ENCODE assay signal across 15 mouse cellular contexts in genomic region chr10:63810043-63810617, GRCm38 (mm10).
DNase-seq lines count a peak whose midpoint lies in the region; ATAC-seq and TF ChIP-seq lines count a peak whose summit lies in the region.
"Had no signal": no experiment of that assay in that cellular context is flagged by ENCODE, and none has a peak within 500 bp of the region (broad histone marks: within the 10 kb centered on the region; RNA-seq: fewer than 3 reads in every experiment).

No protein-coding gene starts in this region.

- no peak for TF ChIP-seq CTCF in cerebellum, adult 2 months (IDR thresholded peaks at IDR 0.05; ENCODE audit: borderline replicate concordance, insufficient read depth, low read depth, low read length)
- TF ChIP-seq CTCF in midbrain, postnatal 0 days (IDR thresholded peaks at IDR 0.05): no peak

- no peak overlapping the region for H3K27ac ChIP-seq in hindbrain, embryonic 16.5 days (ENCODE audit: low read depth, low read length)
- H3K27ac ChIP-seq in hindbrain, embryonic 11.5 days (ENCODE audit: low read depth, low read length): no peak overlapping the region
- H3K27ac ChIP-seq in cerebellum, adult 2 months (ENCODE audit: insufficient read depth, low read length): no peak overlapping the region
- H3K27ac ChIP-seq in heart, embryonic 12.5 days (ENCODE audit: poor library complexity, severe bottlenecking): no peak overlapping the region
- H3K27ac ChIP-seq in midbrain, postnatal 0 days (ENCODE audit: low read depth, low read length): no peak overlapping the region
- H3K27ac ChIP-seq in intestine, embryonic 15.5 days: no peak overlapping the region
- H3K27ac ChIP-seq: forebrain, embryonic 12.5 days; layer of hippocampus, adult 2 months; limb, embryonic 15.5 days had no signal

- peak; percentile 73; the same call in 1 of the 2 replicates for ATAC-seq in hindbrain, embryonic 16.5 days
- ATAC-seq in hindbrain, embryonic 11.5 days (ENCODE audit: low FRiP score): no peak
- no peak for ATAC-seq in heart, embryonic 12.5 days (ENCODE audit: insufficient number of reproducible peaks, low FRiP score)
- ATAC-seq in midbrain, postnatal 0 days (ENCODE audit: low FRiP score): no peak
- ATAC-seq in intestine, embryonic 15.5 days: no peak

- no peak overlapping the region for H3K4me3 ChIP-seq in hindbrain, embryonic 16.5 days (ENCODE audit: low read length)
- no peak overlapping the region for H3K4me3 ChIP-seq in hindbrain, embryonic 11.5 days (ENCODE audit: low read depth, low read length)
- H3K4me3 ChIP-seq in cerebellum, adult 2 months (replicated peaks; ENCODE audit: insufficient read depth, low read depth, low read length): peak overlapping the region; percentile 18
- no peak overlapping the region for H3K4me3 ChIP-seq in heart, embryonic 12.5 days
- H3K4me3 ChIP-seq in midbrain, postnatal 0 days (ENCODE audit: low read depth, low read length): no peak overlapping the region
- H3K4me3 ChIP-seq in intestine, embryonic 15.5 days (replicated peaks): no peak overlapping the region
- H3K4me3 ChIP-seq: forebrain, embryonic 12.5 days; layer of hippocampus, adult 2 months; limb, embryonic 15.5 days; megakaryocyte, embryonic 14.5 days had no signal

- 33% methylated on average over 9 of the region's 9 CpGs for WGBS in hindbrain, embryonic 16.5 days
- 38% methylated on average over 9 of the region's 9 CpGs for WGBS in hindbrain, embryonic 11.5 days
- 19% methylated on average over 9 of the region's 9 CpGs for WGBS in cerebellum, adult 2 months
- 10% methylated on average over 9 of the region's 9 CpGs for WGBS in heart, embryonic 12.5 days
- WGBS in midbrain, postnatal 0 days: 16% methylated on average over 9 of the region's 9 CpGs
- WGBS in intestine, embryonic 15.5 days: 36% methylated on average over 9 of the region's 9 CpGs

- no peak for DNase-seq in hindbrain, embryonic 11.5 days (ENCODE audit: low spot score)
- peak; percentile 42 to 45 for DNase-seq in cerebellum, adult 2 months
- DNase-seq in midbrain, postnatal 0 days (ENCODE audit: low spot score): peak; percentile 33
- DNase-seq in kidney, adult 11 months: no peak
- DNase-seq in kidney, postnatal 14 days: no peak
- DNase-seq: adrenal gland, adult 8-10 months; gastrocnemius, postnatal 36 days; thymus, postnatal 36 days had no signal

- H3K27me3 ChIP-seq in hindbrain, embryonic 16.5 days (replicated peaks; ENCODE audit: control insufficient read depth, insufficient read depth, low read length): no peaks in the 10 kb centered on the region
- no peaks in the 10 kb centered on the region for H3K27me3 ChIP-seq in hindbrain, embryonic 11.5 days (ENCODE audit: control insufficient read depth, insufficient read depth, low read length)
- H3K27me3 ChIP-seq in cerebellum, adult 2 months (ENCODE audit: control insufficient read depth, insufficient read depth, low read length): no peaks in the 10 kb centered on the region
- H3K27me3 ChIP-seq in heart, embryonic 12.5 days (replicated peaks): no peaks in the 10 kb centered on the region
- no peaks in the 10 kb centered on the region for H3K27me3 ChIP-seq in midbrain, postnatal 0 days (ENCODE audit: insufficient read depth, low read length)
- H3K27me3 ChIP-seq in intestine, embryonic 15.5 days (replicated peaks): no peaks in the 10 kb centered on the region
- H3K27me3 ChIP-seq: forebrain, embryonic 12.5 days; limb, embryonic 15.5 days; megakaryocyte, embryonic 14.5 days had no signal

- H3K9me3 ChIP-seq in hindbrain, embryonic 16.5 days (ENCODE audit: control insufficient read depth, low read length): no peaks in the 10 kb centered on the region
- no peaks in the 10 kb centered on the region for H3K9me3 ChIP-seq in hindbrain, embryonic 11.5 days (ENCODE audit: control insufficient read depth, low read length)
- no peaks in the 10 kb centered on the region; the same call in 1 of the 2 replicates for H3K9me3 ChIP-seq in heart, embryonic 12.5 days (replicated peaks)
- H3K9me3 ChIP-seq in midbrain, postnatal 0 days (ENCODE audit: low read length): no peaks in the 10 kb centered on the region
- H3K9me3 ChIP-seq in intestine, embryonic 15.5 days: no peaks in the 10 kb centered on the region
- H3K9me3 ChIP-seq: forebrain, embryonic 12.5 days; limb, embryonic 15.5 days had no signal

- H3K36me3 ChIP-seq in hindbrain, embryonic 16.5 days (ENCODE audit: control insufficient read depth, insufficient read depth, low read length): no peaks in the 10 kb centered on the region
- H3K36me3 ChIP-seq in hindbrain, embryonic 11.5 days (ENCODE audit: control insufficient read depth, insufficient read depth, low read length): no peaks in the 10 kb centered on the region
- H3K36me3 ChIP-seq in heart, embryonic 12.5 days: no peaks in the 10 kb centered on the region
- H3K36me3 ChIP-seq in midbrain, postnatal 0 days (ENCODE audit: insufficient read depth, low read length): no peaks in the 10 kb centered on the region
- no peaks in the 10 kb centered on the region for H3K36me3 ChIP-seq in intestine, embryonic 15.5 days
- H3K36me3 ChIP-seq: forebrain, embryonic 12.5 days; limb, embryonic 15.5 days had no signal

- no peak overlapping the region for H3K9ac ChIP-seq in hindbrain, embryonic 16.5 days (ENCODE audit: low read depth, low read length)
- no peak overlapping the region for H3K9ac ChIP-seq in hindbrain, embryonic 11.5 days (ENCODE audit: low read depth, low read length)
- H3K9ac ChIP-seq in heart, embryonic 12.5 days: no peak overlapping the region
- no peak overlapping the region for H3K9ac ChIP-seq in midbrain, postnatal 0 days (replicated peaks; ENCODE audit: low read length, poor library complexity, severe bottlenecking)
- H3K9ac ChIP-seq in intestine, embryonic 15.5 days: no peak overlapping the region
- H3K9ac ChIP-seq: forebrain, embryonic 12.5 days; limb, embryonic 15.5 days had no signal

- H3K4me2 ChIP-seq in hindbrain, embryonic 16.5 days (ENCODE audit: low read length): no peak overlapping the region
- H3K4me2 ChIP-seq in hindbrain, embryonic 11.5 days (replicated peaks; ENCODE audit: low read depth, low read length): no peak overlapping the region
- peak overlapping the region; percentile 35 for H3K4me2 ChIP-seq in heart, embryonic 12.5 days
- no peak overlapping the region; the same call in 1 of the 2 replicates for H3K4me2 ChIP-seq in midbrain, postnatal 0 days (ENCODE audit: low read depth, low read length, poor library complexity, severe bottlenecking)
- H3K4me2 ChIP-seq in intestine, embryonic 15.5 days (replicated peaks): no peak overlapping the region
- H3K4me2 ChIP-seq: forebrain, embryonic 12.5 days; limb, embryonic 15.5 days had no signal

- no peak for TF ChIP-seq POLR2A in cerebellum, adult 2 months (IDR thresholded peaks at IDR 0.05; ENCODE audit: borderline replicate concordance, insufficient read depth, low read length)

- no peaks in the 10 kb centered on the region for H3K4me1 ChIP-seq in hindbrain, embryonic 16.5 days (ENCODE audit: control insufficient read depth, insufficient read depth, low read depth, low read length)
- no peaks in the 10 kb centered on the region for H3K4me1 ChIP-seq in hindbrain, embryonic 11.5 days (replicated peaks; ENCODE audit: control insufficient read depth, insufficient read depth, low read length)
- H3K4me1 ChIP-seq in cerebellum, adult 2 months (ENCODE audit: control insufficient read depth, insufficient read depth, low read length): 0 out of 2 replicates have a peak, but pooled peaks cover 3% of the 10 kb centered on the region
- peaks cover 19% of the 10 kb centered on the region for H3K4me1 ChIP-seq in heart, embryonic 12.5 days (replicated peaks)
- H3K4me1 ChIP-seq in midbrain, postnatal 0 days (ENCODE audit: insufficient read depth, low read length): 0 out of 2 replicates have a peak, but pooled peaks cover 2% of the 10 kb centered on the region
- H3K4me1 ChIP-seq in intestine, embryonic 15.5 days (replicated peaks): no peaks in the 10 kb centered on the region
- H3K4me1 ChIP-seq: limb, embryonic 15.5 days; megakaryocyte, embryonic 14.5 days had no signal

Comparison
In these comparisons a context has a peak if more than half of its experiments do, and no peak if none do; other contexts are left out.
1. DNase-seq: peak in cerebellum, adult 2 months (2 of 2) and midbrain, postnatal 0 days (single experiment); none in hindbrain, embryonic 11.5 days (single experiment), kidney, adult 11 months (single experiment) and kidney, postnatal 14 days (single experiment).